Mouse (Mus musculus): Measurements from ENCODE around the gene Unc13b.
A peak's percentile ranks its signal among the peaks of the same experiment; 100 is the strongest.

Gene Unc13b

DNA sequence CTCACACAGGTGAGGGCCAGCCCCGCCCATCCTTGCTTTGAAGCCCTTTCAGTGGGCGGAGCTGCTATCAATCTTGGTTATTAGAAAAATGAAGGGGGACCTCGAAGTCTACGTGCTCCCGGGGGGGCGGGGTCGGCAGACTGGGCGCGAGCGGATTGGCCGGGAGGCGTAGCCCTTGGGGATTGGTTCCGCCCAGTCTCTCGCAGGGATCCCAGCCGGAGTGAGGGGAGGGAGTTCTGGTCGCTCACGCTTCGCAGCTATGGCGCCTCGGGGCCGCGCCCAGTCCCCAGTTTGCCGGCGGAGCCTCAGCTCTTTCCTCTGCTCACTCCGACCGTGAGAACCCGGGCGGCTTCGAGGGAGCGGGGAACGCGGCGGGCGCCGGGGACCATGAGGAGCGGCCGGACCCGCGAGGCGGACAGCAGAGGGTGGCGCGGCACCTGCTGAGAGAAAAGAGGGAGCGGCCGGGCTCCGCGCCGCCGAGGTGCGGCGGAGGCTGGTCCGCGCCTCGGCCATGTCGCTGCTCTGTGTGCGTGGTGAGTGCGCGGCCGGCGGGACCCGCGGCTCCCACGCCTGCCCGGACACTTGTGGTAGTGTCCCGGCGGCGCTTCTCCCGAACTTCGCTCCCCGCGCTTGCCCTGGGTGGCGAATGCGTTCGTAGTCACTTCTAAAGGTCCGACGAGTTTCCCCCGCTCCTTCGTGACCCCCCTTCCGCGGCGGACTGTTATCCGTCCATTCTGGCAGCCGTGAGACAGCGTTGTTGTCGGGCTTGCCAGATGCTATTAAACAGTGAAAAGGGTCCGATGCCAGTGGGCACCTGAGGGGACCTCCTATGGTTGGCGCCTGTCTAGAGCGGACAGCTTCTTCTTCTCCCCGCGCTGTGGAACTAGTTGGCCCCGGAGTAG, at the start of gene Unc13b:
Gene Unc13b (plus strand): TSS at position 201 of the 902 bp plus-strand sequence.
- peak; percentile 42 to 45 for DNase-seq

DNA sequence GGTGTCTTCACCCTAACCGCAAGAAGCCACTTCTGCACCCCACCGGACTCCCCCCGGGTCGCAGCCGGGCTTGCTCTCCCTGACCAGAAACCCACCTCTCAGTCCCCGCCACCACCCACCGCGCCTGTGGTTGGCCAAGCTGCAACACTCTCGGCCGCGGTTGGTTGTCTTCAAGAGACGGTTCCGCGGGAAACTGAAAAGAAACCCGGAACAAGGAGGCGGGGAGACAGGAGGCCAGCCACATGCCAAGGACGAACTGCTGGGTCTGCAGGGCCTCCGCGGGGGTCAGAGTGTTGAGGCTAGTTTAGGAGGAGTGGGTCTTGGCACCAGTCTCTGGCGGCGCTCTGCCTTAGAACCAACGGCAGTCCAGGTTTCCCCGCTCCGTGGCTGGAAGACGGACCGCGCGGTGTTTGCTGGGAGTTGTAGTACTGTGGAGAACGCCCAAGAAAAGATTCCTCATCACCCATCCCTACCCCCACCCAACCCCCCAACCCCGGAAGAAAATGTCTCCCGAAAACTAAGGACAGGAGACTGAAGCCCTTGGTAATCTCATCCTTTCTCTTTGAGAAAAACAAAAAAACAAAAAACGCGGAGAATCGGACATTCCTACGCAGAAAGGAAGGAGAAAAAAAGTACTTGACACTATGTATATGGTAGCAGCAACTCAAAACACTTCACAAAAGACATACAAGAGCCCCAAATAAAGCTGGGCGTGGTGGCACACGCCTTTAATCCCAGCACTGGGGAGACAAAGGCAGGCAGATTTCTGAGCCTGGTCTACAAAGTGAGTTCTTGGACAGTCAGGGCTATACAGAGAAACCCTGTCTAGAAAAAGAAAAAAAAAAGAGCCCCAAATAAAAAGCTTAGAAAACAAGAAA, 48.4 kb upstream of the Unc13b start, which contains the start of gene Fancg:
Gene Fancg (minus strand): TSS at position 346 of the 878 bp plus-strand sequence.
- peak; percentile 79 to 84 for DNase-seq

- DNase-seq, result no peak
These were observed 46.7 kb upstream of the Unc13b start for GRCm38 (mm10) chr4:43012091-43012490.

- no peak for DNase-seq
These were observed 40.6 kb upstream of the Unc13b start for GRCm38 (mm10) chr4:43018156-43018555.

DNA sequence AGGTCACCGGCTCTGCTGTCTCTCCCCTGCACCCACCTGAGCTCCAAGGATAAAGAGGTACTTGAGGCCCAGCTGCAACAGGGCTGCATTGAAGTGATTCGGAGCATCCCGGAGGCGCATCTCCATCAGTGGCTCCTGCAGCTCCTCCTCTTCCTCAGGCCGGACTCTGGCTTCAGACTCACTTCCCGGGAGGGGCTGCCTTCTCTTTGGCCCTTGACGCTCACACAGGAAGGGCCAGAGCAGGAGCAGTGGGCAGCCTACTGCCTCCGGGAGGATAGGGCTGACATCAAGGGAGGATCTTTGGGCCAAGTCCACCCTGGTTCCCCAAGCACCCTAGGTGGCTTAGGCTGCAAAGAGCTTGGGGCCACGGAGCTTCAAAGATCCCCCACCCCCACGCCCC, 39.6 kb upstream of the Unc13b start:
- no peak for DNase-seq

- DNase-seq, result no peak
These were observed 38.9 kb upstream of the Unc13b start for GRCm38 (mm10) chr4:43019641-43020465.

- no peak for DNase-seq
These were observed 37.9 kb upstream of the Unc13b start for GRCm38 (mm10) chr4:43020876-43021275.

GRCm38 (mm10) chr4:43021341-43021740, 37.4 kb upstream of the Unc13b start:
- DNase-seq, result no peak

DNA sequence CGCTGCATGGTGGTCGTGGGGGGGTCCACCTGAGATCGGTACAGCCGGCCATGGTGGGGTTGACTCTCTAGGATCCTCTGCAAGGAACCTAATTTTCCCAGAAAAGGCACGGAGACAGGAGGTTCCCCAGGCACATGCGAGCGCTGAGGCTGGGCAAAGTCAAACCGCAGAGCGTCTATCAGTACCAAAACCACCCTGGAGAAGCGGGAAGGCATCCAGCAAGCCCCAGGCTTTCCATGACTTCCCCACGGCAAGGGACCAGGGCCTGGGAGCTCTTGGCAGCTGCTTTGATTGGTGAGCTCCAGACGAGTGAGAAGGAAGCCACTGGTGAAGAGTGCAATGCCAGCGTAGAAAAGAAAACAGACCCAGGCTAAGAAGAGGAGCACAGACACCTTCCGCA, 34.1 kb upstream of the Unc13b start:
- DNase-seq, result no peak

DNA sequence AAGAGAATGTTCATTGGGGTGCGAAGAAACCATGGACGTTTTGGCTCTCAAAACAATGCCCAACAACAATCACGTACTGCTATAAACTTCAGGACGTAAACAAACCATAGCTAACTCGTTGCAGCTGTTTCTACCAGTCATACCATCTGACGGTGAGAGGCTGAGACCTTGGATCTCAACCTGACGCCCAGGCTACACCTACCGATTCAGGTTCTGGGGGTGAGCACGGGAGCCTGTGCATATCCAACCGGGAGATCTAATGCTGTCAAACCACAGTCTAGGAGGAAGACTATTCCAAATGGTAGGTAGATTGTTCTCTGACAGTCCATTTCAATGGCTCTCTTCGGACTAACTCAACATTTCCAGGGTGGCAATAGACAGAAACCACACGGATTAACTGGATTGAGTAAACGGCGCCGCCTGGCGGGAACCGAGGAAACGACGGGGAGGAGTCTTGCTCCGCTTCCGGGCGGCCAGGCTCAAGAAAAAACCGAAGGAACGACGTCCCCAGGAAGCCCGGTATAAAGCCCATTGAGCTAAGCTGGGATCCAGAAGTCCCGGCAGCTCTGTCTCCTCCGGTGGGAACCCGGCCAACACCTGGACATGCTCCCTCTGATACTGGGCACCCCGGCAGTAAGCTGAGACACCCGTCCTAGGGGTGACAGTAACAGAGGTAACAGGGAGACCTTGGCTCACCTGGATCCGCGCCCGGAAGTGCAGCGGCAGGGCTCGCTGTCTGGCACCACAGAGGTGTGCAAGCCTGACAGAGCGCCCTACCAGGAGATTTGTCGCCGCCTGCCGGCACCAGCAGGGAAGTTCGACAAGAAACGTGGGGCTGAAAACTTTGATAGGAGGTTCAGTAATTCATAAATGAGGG, 33.4 kb upstream of the Unc13b start, which contains the start of gene Pigo:
Gene Pigo (minus strand): TSS at position 736 of the 877 bp plus-strand sequence.
- DNase-seq, result peak; percentile 82 to 86

DNA sequence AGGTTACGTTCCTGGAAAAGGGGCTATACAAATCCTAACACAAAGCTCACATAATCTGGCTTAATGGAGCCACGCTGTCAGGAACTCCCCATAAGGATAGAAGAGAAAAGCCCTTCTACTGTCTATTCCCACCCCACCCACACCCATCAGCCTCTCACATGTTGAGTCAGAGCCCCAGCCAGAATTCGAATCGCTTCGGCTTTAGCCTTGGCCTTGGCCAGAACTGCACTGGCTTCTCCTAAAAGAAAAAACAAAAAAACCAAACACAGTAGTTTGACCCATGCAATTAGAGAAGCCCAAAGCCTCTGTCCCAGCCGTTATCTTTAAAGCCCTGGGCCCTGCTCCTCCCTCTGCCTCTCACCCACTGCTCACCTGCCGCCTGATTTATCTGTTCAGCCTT, 29.6 kb upstream of the Unc13b start:
- no peak for DNase-seq

DNA sequence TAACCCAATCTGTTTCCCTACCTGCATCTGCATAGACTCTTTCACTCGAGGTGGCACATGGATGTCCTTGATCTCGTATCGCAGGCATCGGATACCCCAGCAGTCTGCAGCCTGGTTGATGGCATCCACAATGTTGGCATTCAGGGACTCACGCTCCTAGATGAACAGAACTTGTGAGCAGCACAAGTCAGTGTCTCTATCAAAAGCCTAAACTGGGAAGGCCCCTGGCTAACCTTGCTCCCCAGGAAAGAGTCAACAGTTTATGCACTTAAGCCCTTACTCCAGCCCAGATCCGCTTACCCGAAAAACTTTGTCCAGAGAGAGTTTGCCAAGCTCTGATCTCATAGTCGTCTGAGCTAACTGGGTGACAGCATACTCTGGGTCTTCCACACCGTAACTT, 29.0 kb upstream of the Unc13b start:
- no peak for DNase-seq

DNA sequence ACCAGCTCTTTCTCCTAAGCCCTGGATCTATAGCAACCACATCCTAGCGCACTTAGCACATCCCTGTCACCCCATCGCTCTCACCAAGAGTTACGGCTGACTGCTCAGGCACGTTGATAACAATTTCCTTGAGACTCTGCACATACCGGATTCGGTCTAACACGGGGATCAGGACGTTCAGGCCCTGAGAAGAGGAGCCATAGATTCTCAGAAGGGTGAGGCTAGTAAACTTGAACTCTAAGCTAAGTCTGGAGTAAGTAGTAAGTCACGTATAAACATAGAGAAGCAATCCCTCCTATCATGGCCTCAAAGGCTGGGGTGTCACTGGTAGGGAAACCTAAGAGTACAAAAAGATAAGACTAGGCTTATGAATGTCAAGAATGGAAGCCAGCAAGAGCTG, 28.4 kb upstream of the Unc13b start:
- no peak for DNase-seq

GRCm38 (mm10) chr4:43030780-43031230, 27.9 kb upstream of the Unc13b start:
- no peak for DNase-seq

- DNase-seq, result peak; percentile 84 to 89
These were observed 27.3 kb upstream of the Unc13b start, which contains the start of gene Stoml2 for GRCm38 (mm10) chr4:43031237-43031995. TSS of gene Stoml2 (minus strand) at chr4:43031710.

- DNase-seq, result no peak
These were observed 26.3 kb upstream of the Unc13b start for GRCm38 (mm10) chr4:43032501-43032900.

- DNase-seq, result no peak
These were observed 25.3 kb upstream of the Unc13b start for GRCm38 (mm10) chr4:43033481-43033880.

DNA sequence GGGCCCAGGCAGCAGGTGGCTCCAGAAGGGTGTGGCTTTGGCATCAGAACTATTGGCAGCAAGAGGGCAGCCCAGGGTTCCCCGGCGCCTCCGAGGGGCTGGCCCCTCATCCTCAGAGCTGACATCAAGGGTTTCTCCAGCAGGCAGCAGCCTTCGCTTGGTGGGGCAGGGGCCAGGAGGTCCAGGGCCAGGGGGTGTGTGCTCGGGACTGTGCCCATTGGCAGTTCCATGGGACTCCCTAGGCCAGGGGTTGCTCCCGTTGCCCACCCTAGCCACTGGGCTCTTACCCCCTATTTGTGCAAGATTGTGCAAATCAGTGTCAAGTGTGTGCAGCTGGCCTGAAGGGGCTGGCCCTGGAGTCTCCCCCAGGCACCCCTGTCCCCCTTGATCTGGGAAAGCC, 22.9 kb upstream of the Unc13b start:
- no peak for DNase-seq

DNA sequence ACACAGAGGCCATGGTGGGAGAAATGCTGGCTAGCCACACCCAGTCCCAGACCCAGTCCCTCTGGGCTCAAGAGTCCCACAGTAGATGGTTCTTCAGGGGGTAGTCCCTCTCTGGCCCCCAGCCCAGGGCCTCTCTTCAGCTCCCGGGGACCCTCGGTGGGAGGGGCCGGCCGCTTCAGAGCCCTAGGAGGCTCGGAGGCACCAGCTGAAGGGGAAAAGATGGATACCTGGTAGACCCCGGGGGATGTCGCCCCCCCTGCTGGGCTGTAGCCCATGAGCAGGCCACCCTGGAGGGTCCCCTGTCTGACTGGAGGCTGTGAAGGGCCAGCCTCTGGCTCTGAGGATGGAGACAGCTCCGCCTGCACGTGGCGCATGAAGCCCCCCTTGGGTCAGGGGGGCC, 22.4 kb upstream of the Unc13b start:
- DNase-seq, result no peak

DNA sequence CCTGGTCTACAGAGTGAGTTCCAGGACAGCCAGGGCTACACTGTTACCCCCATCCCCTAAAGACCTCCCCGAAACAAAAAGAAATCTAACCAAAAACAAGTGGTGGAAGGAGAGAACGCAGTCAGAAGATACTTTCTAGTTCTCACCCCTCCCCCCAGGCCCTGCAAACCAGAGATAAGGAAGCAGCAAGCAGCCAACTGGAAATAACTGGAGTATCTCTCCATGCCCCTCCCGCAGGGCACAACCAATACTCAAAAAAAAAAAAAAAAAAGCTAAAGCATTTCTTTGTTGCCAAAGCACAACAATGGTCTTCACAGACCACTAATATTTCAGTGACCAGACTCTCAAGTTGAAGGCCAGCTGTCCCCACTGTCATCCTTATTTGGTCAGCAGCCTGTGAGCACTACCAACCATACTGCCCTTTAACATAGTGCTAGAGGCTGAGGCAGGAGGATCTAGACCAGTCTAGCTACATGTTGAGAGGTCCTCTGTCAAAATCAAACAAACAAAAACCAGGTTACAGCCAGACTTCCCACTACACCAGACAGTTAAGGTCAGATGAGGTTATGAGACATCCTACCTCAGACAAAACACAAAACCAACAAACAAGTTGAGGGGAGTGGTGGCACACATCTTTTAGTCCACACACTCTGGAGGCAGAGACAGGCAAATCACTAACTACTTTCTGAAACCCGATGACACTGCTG, 20.7 kb upstream of the Unc13b start:
- DNase-seq, result no peak
